Mouse (Mus musculus) lung, postnatal 36 days (tissue): ENCODE results near the gene Dnttip2.
A peak's percentile ranks its signal among the peaks of the same experiment; 100 is the strongest.

Experiments used
- DNase-seq: peaks from one replicate; pipeline ENCODE4 v3.0.0; 2022; ENCODE audit warnings: mixed read lengths

Dnttip2 gene

GRCm38 (mm10) chr3:122333902-122334301 is 59.7 kb downstream of the Dnttip2 start:
- DNase-seq, result peak; percentile 57

DNA sequence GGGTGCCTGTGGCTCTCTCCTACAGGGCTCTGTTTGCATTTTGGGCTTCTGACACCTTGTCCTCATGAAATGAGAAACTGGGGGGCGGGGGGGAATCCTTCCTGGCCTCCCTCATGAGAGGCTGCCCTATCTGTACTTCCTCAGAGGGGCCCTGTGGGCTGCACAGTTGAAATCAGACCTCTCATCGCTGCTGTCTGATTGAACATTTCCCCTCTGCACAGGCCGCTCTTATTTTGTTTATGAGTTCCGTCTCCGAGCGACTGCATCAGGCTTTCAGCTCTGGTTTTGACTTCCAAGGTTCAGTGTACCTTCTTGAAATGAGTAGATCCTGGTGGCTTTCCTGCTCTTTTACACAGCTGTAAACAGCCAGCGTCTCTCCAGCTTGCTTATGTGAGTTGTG is 60.2 kb downstream of the Dnttip2 start:
- no peak for DNase-seq
